Mouse (Mus musculus) cerebellum, adult 2 months (tissue): ENCODE measurements around the gene Mamdc4. TPM values are rescaled to one million over a fixed set of nuclear protein-coding genes. Genes with fewer than 3 reads are reported as not detected.

Experiments used
- DNase-seq, 2 experiments: peaks; one replicate each; pipeline ENCODE4 v3.0.0; 2021
- H3K27ac ChIP-seq: fragments of 200-500 bp; 2 replicates; pipeline ENCODE4 v1.5.1; 2012; ENCODE audit warnings: low read length, control low read depth, inconsistent platforms; ENCODE audit not compliant: insufficient read depth
- H3K27me3 ChIP-seq: fragments of 200-500 bp; 2 replicates; pipeline ENCODE4 v1.6.1; 2012; ENCODE audit warnings: inconsistent platforms, mild to moderate bottlenecking, low read length, moderate library complexity; ENCODE audit not compliant: control insufficient read depth, insufficient read depth
- H3K4me1 ChIP-seq: fragments of 200-500 bp; 2 replicates; pipeline ENCODE4 v1.6.1; 2011; ENCODE audit warnings: low read length; ENCODE audit not compliant: control insufficient read depth, insufficient read depth
- H3K4me3 ChIP-seq: fragments of 200-500 bp; replicated peaks from 2 replicates; pipeline ENCODE3; 2011; ENCODE audit warnings: mild to moderate bottlenecking, low read depth, low read length, control low read depth; ENCODE audit not compliant: insufficient read depth
- CTCF ChIP-seq: fragments of 200-500 bp; IDR thresholded peaks from 2 replicates; pipeline ENCODE4 v1.5.1; 2011; ENCODE audit warnings: low read depth, mild to moderate bottlenecking, control low read depth, low read length, moderate library complexity, borderline replicate concordance; ENCODE audit not compliant: insufficient read depth
- POLR2A ChIP-seq: fragments of 200-500 bp; IDR thresholded peaks from 2 replicates; pipeline ENCODE4 v1.6.1; 2011; ENCODE audit warnings: low read length, control low read depth, borderline replicate concordance; ENCODE audit not compliant: insufficient read depth
- WGBS: fragments of 180-500 bp; shearing (Covaris S2); methylation state at CpG from one replicate; pipeline ENCODE4 v1.1.7; 2018; 5-methylcytosine and 5-hydroxymethylcytosine counted together
- polyA plus RNA-seq: library from polyadenylated mRNA; depleted of rRNA; stranded (reverse); fragments of >200 nt; gene quantifications from 2 replicates; pipeline ENCODE4 v1.2.3, GENCODE M21; 2012; rRNA removed

Gene Mamdc4
- polyA plus RNA-seq, 1 experiment: 3.0 TPM

DNA sequence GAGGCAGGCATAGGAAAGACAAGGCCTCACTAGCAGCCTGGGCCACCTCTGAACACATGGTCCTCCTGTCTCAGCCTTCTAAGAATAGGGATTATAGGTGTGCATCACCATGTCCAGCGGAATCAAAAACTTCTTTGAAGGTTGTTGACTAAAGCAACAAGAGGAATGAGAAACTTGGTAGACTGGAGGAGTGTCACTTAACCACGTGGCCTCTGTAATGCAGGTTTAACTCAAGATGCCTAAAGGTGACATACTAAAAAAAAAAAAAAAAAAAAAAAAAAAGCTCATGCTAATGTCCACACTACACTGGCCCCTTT lies 39.8 kb downstream of the Mamdc4 start:
- no peaks in the 10 kb centered on the region for H3K27me3 ChIP-seq
- no peak for DNase-seq
- peaks cover 14% of the 10 kb centered on the region for H3K4me1 ChIP-seq
- no peak overlapping the region for H3K4me3 ChIP-seq
- WGBS: 98% methylated on average over 2 of the region's 2 CpGs
- H3K27ac ChIP-seq: peak overlapping the region; percentile 45; the same call in 1 of the 2 replicates
- TF ChIP-seq CTCF (no peak), POLR2A (no peak)

DNA sequence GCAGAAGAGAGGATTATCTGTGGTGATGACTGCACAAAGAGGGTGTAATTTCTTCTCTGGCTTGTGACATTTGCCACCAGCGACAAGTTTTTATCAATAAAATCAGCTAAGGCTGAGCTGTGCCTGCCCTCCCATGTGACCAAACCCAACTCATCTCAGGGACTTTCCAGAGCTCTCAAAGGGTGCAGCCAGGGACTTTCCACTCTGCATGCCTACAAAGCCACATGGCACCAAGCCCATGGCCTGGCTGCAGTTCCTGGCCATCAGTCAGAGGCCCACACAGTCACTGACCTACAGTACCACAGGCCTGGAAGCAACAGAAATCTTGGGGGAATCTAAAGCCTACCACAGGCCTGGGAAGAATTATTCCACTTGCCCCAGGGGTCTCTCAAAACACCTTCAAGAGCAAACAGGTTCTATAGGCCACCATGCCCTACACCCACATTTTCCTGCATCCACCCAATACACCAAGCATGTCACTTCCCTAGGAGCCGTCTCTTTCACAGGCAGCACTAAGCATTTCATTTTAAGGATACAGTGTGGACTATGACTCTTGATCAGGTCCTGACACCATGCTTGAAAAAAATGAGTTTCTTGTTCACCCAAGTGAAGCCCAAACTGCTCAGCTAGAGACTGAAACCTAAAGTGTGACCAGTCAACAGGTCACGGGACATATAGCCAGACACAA lies 40.3 kb downstream of the Mamdc4 start:
- DNase-seq: peak; percentile 88 to 91
- peak overlapping the region; percentile 45; the same call in 1 of the 2 replicates for H3K27ac ChIP-seq
- TF ChIP-seq POLR2A (no peak), CTCF (no peak)
- H3K4me1 ChIP-seq: peaks cover 14% of the 10 kb centered on the region
- H3K27me3 ChIP-seq: no peaks in the 10 kb centered on the region
- WGBS: 52% methylated on average over 3 of the region's 3 CpGs
- no peak overlapping the region for H3K4me3 ChIP-seq

- Histone ChIP-seq H3K27ac (peak overlapping the region; percentile 67; the same call in 1 of the 2 replicates), H3K4me1 (peaks cover 14% of the 10 kb centered on the region), H3K27me3 (no peaks in the 10 kb centered on the region), H3K4me3 (no peak overlapping the region)
- WGBS: 26% methylated on average over 2 of the region's 2 CpGs
- no peak for DNase-seq
- TF ChIP-seq POLR2A: no peak
- no peak for TF ChIP-seq CTCF
Observed at GRCm38 (mm10) chr2:25533707-25534106, 40.9 kb downstream of the Mamdc4 start.

DNA sequence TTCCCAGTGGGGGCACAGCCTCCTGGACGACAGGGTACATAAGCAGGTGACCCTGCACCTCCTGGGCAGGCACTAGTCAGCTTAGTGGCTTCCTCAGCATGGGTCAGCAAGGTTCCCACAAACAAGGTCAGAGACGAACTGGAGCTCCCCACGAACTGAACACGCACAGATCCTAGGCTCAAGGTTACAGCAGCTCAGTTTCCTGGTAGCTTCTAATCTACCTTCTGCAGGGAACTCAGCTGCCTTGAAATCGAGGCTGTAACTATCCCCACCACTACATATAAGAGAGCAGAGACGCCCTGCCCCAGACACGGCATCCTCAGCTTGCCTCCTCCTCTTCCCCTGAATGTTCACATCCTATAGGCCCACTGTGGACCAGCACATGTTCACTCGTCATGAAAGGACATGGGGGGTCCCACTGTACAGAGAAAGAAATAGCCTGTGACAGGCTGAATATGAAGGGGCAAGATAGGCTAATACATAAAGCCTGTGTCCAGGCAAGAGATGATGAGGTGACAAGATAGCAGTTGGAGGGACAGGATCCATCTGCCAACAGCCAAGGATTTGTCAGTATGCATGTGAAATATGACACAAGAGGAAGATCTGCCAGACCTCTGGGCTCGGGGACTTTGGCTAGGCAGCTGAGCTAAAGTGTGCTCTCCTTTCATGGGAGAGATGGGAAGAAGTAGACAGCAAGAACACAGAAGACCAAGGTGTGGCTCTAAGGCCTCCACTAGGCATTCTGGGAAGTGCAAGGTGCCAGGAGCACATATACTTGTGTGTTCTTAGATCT lies 47.9 kb downstream of the Mamdc4 start:
- H3K4me3 ChIP-seq: no peak overlapping the region
- peaks cover 5% of the 10 kb centered on the region; the same call in 1 of the 2 replicates for H3K4me1 ChIP-seq
- H3K27ac ChIP-seq: peak overlapping the region; percentile 13; the same call in 1 of the 2 replicates
- no peak for DNase-seq
- H3K27me3 ChIP-seq: no peaks in the 10 kb centered on the region
- WGBS: 56% methylated on average over 9 of the region's 9 CpGs
- no peak for TF ChIP-seq CTCF
- TF ChIP-seq POLR2A: no peak

Other genes starting within 250 kb of the Mamdc4 start
- 33.2 and 34.1 TPM in 2 replicates for gene Man1b1, start 242.5 kb downstream of the Mamdc4 start, polyA plus RNA-seq
- 63.1 and 71.2 TPM in 2 replicates for gene Dpp7, start 218.5 kb downstream of the Mamdc4 start, polyA plus RNA-seq
- gene Uap1l1, start 209.2 kb downstream of the Mamdc4 start, polyA plus RNA-seq: 19.0 and 22.1 TPM in 2 replicates
- 4.4 and 4.7 TPM in 2 replicates for gene Sapcd2, start 202.5 kb downstream of the Mamdc4 start, polyA plus RNA-seq
- gene Entpd2, start 179.0 kb downstream of the Mamdc4 start, polyA plus RNA-seq: 12.3 and 12.5 TPM in 2 replicates
- 502 and 505 TPM in 2 replicates for gene Npdc1, start 175.5 kb downstream of the Mamdc4 start, polyA plus RNA-seq
- gene Fut7, start 151.6 kb downstream of the Mamdc4 start, polyA plus RNA-seq: 0.51 and 0.71 TPM in 2 replicates
- gene Abca2, start 146.1 kb downstream of the Mamdc4 start, polyA plus RNA-seq: 285 and 294 TPM in 2 replicates
- 0.84 and 2.8 TPM in 2 replicates for gene Clic3, start 118.0 kb downstream of the Mamdc4 start, polyA plus RNA-seq
- 196 and 230 TPM in 2 replicates for gene Paxx, start 113.8 kb downstream of the Mamdc4 start, polyA plus RNA-seq
- gene Ptgds, start 104.8 kb downstream of the Mamdc4 start, polyA plus RNA-seq: 2,130 and 2,485 TPM in 2 replicates
- not detected in 2 replicates for gene Lcn12, start 80.9 kb downstream of the Mamdc4 start, polyA plus RNA-seq
- 54.7 and 59.4 TPM in 2 replicates for gene Fbxw5, start 74.1 kb downstream of the Mamdc4 start, polyA plus RNA-seq
- 3.6 and 4.2 TPM in 2 replicates for gene C8g, start 73.1 kb downstream of the Mamdc4 start, polyA plus RNA-seq
- 12.3 and 12.5 TPM in 2 replicates for gene Traf2, start 27.9 kb downstream of the Mamdc4 start, polyA plus RNA-seq
- gene Edf1, start 17.0 kb downstream of the Mamdc4 start, polyA plus RNA-seq: 345 and 350 TPM in 2 replicates
- gene Phpt1, start 379 bp upstream of the Mamdc4 start, polyA plus RNA-seq: 176 and 186 TPM in 2 replicates
- gene Ajm1, start 6.9 kb upstream of the Mamdc4 start, polyA plus RNA-seq: 257 and 312 TPM in 2 replicates
- 161 and 172 TPM in 2 replicates for gene Rabl6, start 33.7 kb upstream of the Mamdc4 start, polyA plus RNA-seq
- gene Ccdc183, start 42.8 kb upstream of the Mamdc4 start, polyA plus RNA-seq: 0.05 TPM in 1 of 2 replicates, not detected in the other
- 79.7 and 85.7 TPM in 2 replicates for gene Tmem141, start 47.2 kb upstream of the Mamdc4 start, polyA plus RNA-seq
- gene Fcna, start 53.2 kb upstream of the Mamdc4 start, polyA plus RNA-seq: 0.31 and 0.35 TPM in 2 replicates
- not detected in 2 replicates for gene Lcn8, start 78.3 kb upstream of the Mamdc4 start, polyA plus RNA-seq
- gene Lcn5, start 83.1 kb upstream of the Mamdc4 start, polyA plus RNA-seq: not detected in 2 replicates
- not detected in 2 replicates for gene Lcn6, start 101.9 kb upstream of the Mamdc4 start, polyA plus RNA-seq
- not detected in 2 replicates for gene Lcn10, start 107.9 kb upstream of the Mamdc4 start, polyA plus RNA-seq
- not detected in 2 replicates for gene Obp2a, start 125.2 kb upstream of the Mamdc4 start, polyA plus RNA-seq
- gene Bmyc, start 131.9 kb upstream of the Mamdc4 start, polyA plus RNA-seq: 99.5 and 101 TPM in 2 replicates
- not detected in 2 replicates for gene Obp2b, start 162.2 kb upstream of the Mamdc4 start, polyA plus RNA-seq
- not detected in 2 replicates for gene Lcn3, start 190.7 kb upstream of the Mamdc4 start, polyA plus RNA-seq
- gene Lcn11, start 202.2 kb upstream of the Mamdc4 start, polyA plus RNA-seq: not detected in 2 replicates
- gene Gm13539, start 207.4 kb upstream of the Mamdc4 start, polyA plus RNA-seq: not detected in 2 replicates
- gene Glt6d1, start 241.0 kb upstream of the Mamdc4 start, polyA plus RNA-seq: not detected in 2 replicates
- 0.13 TPM in 1 of 2 replicates, not detected in the other for gene Lcn9, start 248.3 kb upstream of the Mamdc4 start, polyA plus RNA-seq